Mouse (Mus musculus): ENCODE results near the gene Stk4. TPM values are rescaled to one million over a fixed set of nuclear protein-coding genes. Genes with fewer than 3 reads are reported as not detected.

Gene Stk4
- total RNA-seq, 1 experiment: 58.5 TPM

DNA sequence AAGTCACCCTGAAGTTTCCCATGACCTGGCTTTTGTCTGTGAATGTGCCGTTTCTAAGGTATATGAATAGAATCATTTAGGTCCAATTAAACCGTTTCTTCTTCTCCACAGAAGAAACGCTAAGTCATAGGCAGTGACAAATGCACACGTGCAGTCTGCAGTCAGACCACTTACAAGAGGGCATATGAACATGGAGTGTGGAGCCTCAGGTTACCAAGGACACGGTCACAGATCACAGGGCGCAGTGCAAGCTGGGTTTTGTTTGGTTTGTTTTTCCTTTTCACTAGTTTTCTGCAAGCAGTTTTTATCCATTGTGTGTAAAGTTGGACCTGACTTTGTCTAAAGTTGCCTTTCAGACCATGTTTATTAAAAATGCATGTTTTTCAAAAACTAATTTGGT, 73.9 kb downstream of the Stk4 start:
- H3K9ac ChIP-seq (ENCODE audit: insufficient read depth, low read depth, low read length, poor library complexity, severe bottlenecking): no peak overlapping the region
- H3K4me1 ChIP-seq (ENCODE audit: control insufficient read depth in 2 of 2, insufficient read depth in 2 of 2, low read length in 2 of 2, poor library complexity in 1 of 2): no peaks in the 10 kb centered on the region; a peak in 1 of 4 replicates
- no peak for DNase-seq (ENCODE audit: low read depth, low spot score)
- H3K27ac ChIP-seq (ENCODE audit: insufficient read depth, low read depth, low read length, poor library complexity, severe bottlenecking): no peak overlapping the region
- H3K9me3 ChIP-seq (ENCODE audit: control insufficient read depth, insufficient read depth, low read depth, low read length): no peaks in the 10 kb centered on the region
- H3K36me3 ChIP-seq (ENCODE audit: control insufficient read depth, insufficient read depth, low read length, poor library complexity, severe bottlenecking): no peaks in the 10 kb centered on the region; the same call in 1 of the 2 replicates
- TF ChIP-seq ZC3H11A (IDR thresholded peaks at IDR 0.05; ENCODE audit: borderline replicate concordance, low read depth, low read length): no peak
- no peak for TF ChIP-seq CHD2 (IDR thresholded peaks at IDR 0.05; ENCODE audit: low read depth, low read length)
- no peak for TF ChIP-seq ZNF384 (IDR thresholded peaks at IDR 0.05; ENCODE audit: low read depth, low read length)
- TF ChIP-seq HCFC1 (IDR thresholded peaks at IDR 0.05; ENCODE audit: borderline replicate concordance, insufficient read depth, low read length): no peak
- no peak for TF ChIP-seq MAFK (IDR thresholded peaks at IDR 0.05; ENCODE audit: insufficient read depth, low read depth, low read length)
- no peak overlapping the region for H3K4me3 ChIP-seq (ENCODE audit: insufficient read depth in 1 of 2, low read depth in 1 of 2, low read length in 2 of 2, poor library complexity in 1 of 2, severe bottlenecking in 1 of 2)
- in situ Hi-C loops (cut with MboI; ENCODE audit: low sequenced_read_pairs in 2 of 2, unreplicated experiment in 2 of 2): no loop called here

- no peaks in the 10 kb centered on the region for H3K9me3 ChIP-seq (ENCODE audit: control insufficient read depth, insufficient read depth, low read depth, low read length)
- DNase-seq (ENCODE audit: low read depth, low spot score): no peak
- no peaks in the 10 kb centered on the region; the same call in 1 of the 2 replicates for H3K36me3 ChIP-seq (ENCODE audit: control insufficient read depth, insufficient read depth, low read length, poor library complexity, severe bottlenecking)
Observed at GRCm38 (mm10) chr2:164144541-164144940, 74.4 kb downstream of the Stk4 start.

GRCm38 (mm10) chr2:164146556-164146955, 76.4 kb downstream of the Stk4 start:
- Histone ChIP-seq H3K9me3 (ENCODE audit: control insufficient read depth, insufficient read depth, low read depth, low read length) (no peaks in the 10 kb centered on the region), H3K27ac (ENCODE audit: insufficient read depth, low read depth, low read length, poor library complexity, severe bottlenecking) (no peak overlapping the region), H3K9ac (ENCODE audit: insufficient read depth, low read depth, low read length, poor library complexity, severe bottlenecking) (no peak overlapping the region), H3K4me3 (ENCODE audit: insufficient read depth in 1 of 2, low read depth in 1 of 2, low read length in 2 of 2, poor library complexity in 1 of 2, severe bottlenecking in 1 of 2) (no peak overlapping the region), H3K36me3 (ENCODE audit: control insufficient read depth, insufficient read depth, low read length, poor library complexity, severe bottlenecking) (peaks cover 2% of the 10 kb centered on the region; the same call in 1 of the 2 replicates), H3K4me1 (ENCODE audit: control insufficient read depth in 2 of 2, insufficient read depth in 2 of 2, low read length in 2 of 2, poor library complexity in 1 of 2) (no peaks in the 10 kb centered on the region)
- in situ Hi-C loops (cut with MboI; ENCODE audit: low sequenced_read_pairs in 2 of 2, unreplicated experiment in 2 of 2): no loop called here
- TF ChIP-seq CHD2 (IDR thresholded peaks at IDR 0.05; ENCODE audit: low read depth, low read length) (no peak), MAFK (IDR thresholded peaks at IDR 0.05; ENCODE audit: insufficient read depth, low read depth, low read length) (no peak), ZC3H11A (IDR thresholded peaks at IDR 0.05; ENCODE audit: borderline replicate concordance, low read depth, low read length) (no peak), HCFC1 (IDR thresholded peaks at IDR 0.05; ENCODE audit: borderline replicate concordance, insufficient read depth, low read length) (no peak), ZNF384 (IDR thresholded peaks at IDR 0.05; ENCODE audit: low read depth, low read length) (no peak)
- no peak for DNase-seq (ENCODE audit: low read depth, low spot score)

More at GRCm38 (mm10) chr2:164144541-164144940, 74.4 kb downstream of the Stk4 start:
- in situ Hi-C loops (cut with MboI; ENCODE audit: low sequenced_read_pairs in 2 of 2, unreplicated experiment in 2 of 2): no loop called here
- Histone ChIP-seq H3K4me1 (ENCODE audit: control insufficient read depth in 2 of 2, insufficient read depth in 2 of 2, low read length in 2 of 2, poor library complexity in 1 of 2) (no peaks in the 10 kb centered on the region; a peak in 1 of 4 replicates), H3K27ac (ENCODE audit: insufficient read depth, low read depth, low read length, poor library complexity, severe bottlenecking) (no peak overlapping the region), H3K9ac (ENCODE audit: insufficient read depth, low read depth, low read length, poor library complexity, severe bottlenecking) (no peak overlapping the region), H3K4me3 (ENCODE audit: insufficient read depth in 1 of 2, low read depth in 1 of 2, low read length in 2 of 2, poor library complexity in 1 of 2, severe bottlenecking in 1 of 2) (no peak overlapping the region)
- no peak for TF ChIP-seq MAFK (IDR thresholded peaks at IDR 0.05; ENCODE audit: insufficient read depth, low read depth, low read length)
- TF ChIP-seq HCFC1 (IDR thresholded peaks at IDR 0.05; ENCODE audit: borderline replicate concordance, insufficient read depth, low read length): no peak
- no peak for TF ChIP-seq CHD2 (IDR thresholded peaks at IDR 0.05; ENCODE audit: low read depth, low read length)
- no peak for TF ChIP-seq ZC3H11A (IDR thresholded peaks at IDR 0.05; ENCODE audit: borderline replicate concordance, low read depth, low read length)
- TF ChIP-seq ZNF384 (IDR thresholded peaks at IDR 0.05; ENCODE audit: low read depth, low read length): no peak

- TF ChIP-seq HCFC1 (IDR thresholded peaks at IDR 0.05; ENCODE audit: borderline replicate concordance, insufficient read depth, low read length): no peak
- Histone ChIP-seq H3K27ac (ENCODE audit: insufficient read depth, low read depth, low read length, poor library complexity, severe bottlenecking) (no peak overlapping the region), H3K4me1 (ENCODE audit: control insufficient read depth in 2 of 2, insufficient read depth in 2 of 2, low read length in 2 of 2, poor library complexity in 1 of 2) (no peaks in the 10 kb centered on the region), H3K36me3 (ENCODE audit: control insufficient read depth, insufficient read depth, low read length, poor library complexity, severe bottlenecking) (peaks cover 13% of the 10 kb centered on the region), H3K9ac (ENCODE audit: insufficient read depth, low read depth, low read length, poor library complexity, severe bottlenecking) (no peak overlapping the region), H3K9me3 (ENCODE audit: control insufficient read depth, insufficient read depth, low read depth, low read length) (no peaks in the 10 kb centered on the region), H3K4me3 (ENCODE audit: insufficient read depth in 1 of 2, low read depth in 1 of 2, low read length in 2 of 2, poor library complexity in 1 of 2, severe bottlenecking in 1 of 2) (no peak overlapping the region)
- in situ Hi-C loops (cut with MboI; ENCODE audit: low sequenced_read_pairs in 2 of 2, unreplicated experiment in 2 of 2): no loop called here
- DNase-seq (ENCODE audit: low read depth, low spot score): no peak
Observed at GRCm38 (mm10) chr2:164150086-164150760, 80.1 kb downstream of the Stk4 start.

DNA sequence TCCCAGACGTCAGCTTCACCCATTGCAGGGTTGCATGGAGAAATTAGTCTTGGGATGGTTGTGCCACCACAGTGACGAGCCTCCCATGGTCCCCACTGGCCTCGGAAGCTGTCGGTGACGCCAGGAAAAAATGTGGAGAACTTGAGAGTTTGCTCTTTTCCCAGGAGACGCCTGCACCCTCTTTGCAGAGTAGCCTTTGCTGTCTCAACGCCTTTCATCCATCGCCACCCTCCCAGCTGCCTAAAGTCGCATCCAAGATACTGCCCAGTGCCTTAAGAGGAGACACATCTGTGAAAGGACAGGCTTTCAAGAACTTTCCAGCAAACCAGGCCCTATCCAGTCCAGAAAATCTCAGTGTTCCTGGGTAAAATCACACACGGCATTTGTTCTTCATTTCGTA, 82.2 kb downstream of the Stk4 start:
- in situ Hi-C loops (cut with MboI; ENCODE audit: low sequenced_read_pairs in 2 of 2, unreplicated experiment in 2 of 2): no loop called here
- H3K4me3 ChIP-seq (ENCODE audit: insufficient read depth in 1 of 2, low read depth in 1 of 2, low read length in 2 of 2, poor library complexity in 1 of 2, severe bottlenecking in 1 of 2): no peak overlapping the region
- peaks cover 16% of the 10 kb centered on the region for H3K36me3 ChIP-seq (ENCODE audit: control insufficient read depth, insufficient read depth, low read length, poor library complexity, severe bottlenecking)
- no peak overlapping the region for H3K27ac ChIP-seq (ENCODE audit: insufficient read depth, low read depth, low read length, poor library complexity, severe bottlenecking)
- DNase-seq (ENCODE audit: low read depth, low spot score): no peak
- no peak for TF ChIP-seq ZNF384 (IDR thresholded peaks at IDR 0.05; ENCODE audit: low read depth, low read length)
- TF ChIP-seq MAFK (IDR thresholded peaks at IDR 0.05; ENCODE audit: insufficient read depth, low read depth, low read length): no peak
- H3K4me1 ChIP-seq (ENCODE audit: control insufficient read depth in 2 of 2, insufficient read depth in 2 of 2, low read length in 2 of 2, poor library complexity in 1 of 2): no peaks in the 10 kb centered on the region
- no peak overlapping the region for H3K9ac ChIP-seq (ENCODE audit: insufficient read depth, low read depth, low read length, poor library complexity, severe bottlenecking)
- H3K9me3 ChIP-seq (ENCODE audit: control insufficient read depth, insufficient read depth, low read depth, low read length): no peaks in the 10 kb centered on the region

All from ES-E14 (cell line).